Mouse (Mus musculus): ENCODE results near the gene Grm4.

Grm4 gene

DNA sequence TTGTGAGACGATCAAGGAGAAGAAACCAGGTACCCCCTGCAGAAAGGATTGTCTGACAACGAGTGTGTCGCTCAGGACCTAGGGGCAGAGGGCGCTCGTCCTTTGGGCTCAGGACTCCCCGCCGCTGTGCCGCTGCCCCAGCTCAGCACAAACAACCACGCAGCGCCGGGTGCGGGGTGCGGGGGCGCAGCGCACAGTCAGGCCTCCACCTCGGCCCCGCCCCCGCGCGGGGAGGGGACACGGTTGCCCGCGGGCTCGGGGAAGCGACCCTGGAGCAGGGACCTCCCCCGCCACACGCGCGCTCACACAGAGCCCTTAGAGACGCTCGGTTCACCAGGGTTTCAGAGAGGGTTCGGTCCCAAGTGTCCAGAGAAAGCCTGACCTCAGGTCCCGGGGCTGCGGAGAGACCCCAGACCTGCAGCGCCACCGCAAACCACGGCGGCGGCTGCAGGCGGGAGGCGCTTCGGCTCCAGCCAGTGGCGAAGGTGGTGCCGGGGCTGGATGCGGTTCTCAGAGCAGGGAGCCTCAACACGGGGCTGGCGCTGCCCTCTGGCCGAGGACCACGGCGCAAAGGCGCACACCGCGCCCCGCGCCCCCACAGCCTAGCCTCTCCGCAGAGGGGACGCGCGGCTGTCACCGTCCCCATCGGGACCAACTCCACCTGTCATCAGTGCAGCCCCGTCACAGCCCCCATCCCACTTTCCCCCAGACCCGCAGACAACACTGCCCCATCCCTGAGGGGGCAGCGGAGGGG, 9.2 kb downstream of the Grm4 start:
- DNase-seq (ENCODE audit: low spot score), result no peak

DNA sequence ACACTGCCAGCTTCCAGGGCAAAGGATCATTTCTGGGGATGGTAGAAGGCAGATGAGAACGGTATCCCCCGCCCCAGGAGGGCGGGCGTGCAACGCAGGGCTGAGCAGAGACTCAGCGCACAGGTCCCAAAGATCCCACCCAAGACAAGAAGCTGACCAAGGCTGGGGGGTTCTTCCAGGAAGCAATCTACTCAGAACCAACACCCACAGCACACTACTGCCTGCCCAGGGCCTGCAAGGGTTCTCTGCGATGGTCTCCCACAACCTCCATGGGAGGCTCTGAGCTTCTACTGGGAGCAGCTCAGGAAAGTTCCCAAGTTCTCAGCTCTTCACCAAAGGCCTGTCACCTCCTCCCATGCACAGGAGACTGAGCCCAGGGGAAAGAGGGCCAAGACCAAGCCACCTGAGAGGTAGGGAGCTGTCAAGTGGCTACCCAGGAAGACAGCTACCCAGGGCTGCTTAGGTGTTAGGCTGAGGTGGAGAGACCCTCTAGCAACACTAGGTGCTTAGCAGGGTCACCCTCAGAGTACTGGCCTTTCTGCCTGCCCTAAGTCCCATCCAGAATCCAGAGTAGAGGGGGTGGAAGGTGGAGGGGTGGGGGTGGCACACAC, 10.0 kb downstream of the Grm4 start:
- no peak for DNase-seq (ENCODE audit: low spot score)

DNA sequence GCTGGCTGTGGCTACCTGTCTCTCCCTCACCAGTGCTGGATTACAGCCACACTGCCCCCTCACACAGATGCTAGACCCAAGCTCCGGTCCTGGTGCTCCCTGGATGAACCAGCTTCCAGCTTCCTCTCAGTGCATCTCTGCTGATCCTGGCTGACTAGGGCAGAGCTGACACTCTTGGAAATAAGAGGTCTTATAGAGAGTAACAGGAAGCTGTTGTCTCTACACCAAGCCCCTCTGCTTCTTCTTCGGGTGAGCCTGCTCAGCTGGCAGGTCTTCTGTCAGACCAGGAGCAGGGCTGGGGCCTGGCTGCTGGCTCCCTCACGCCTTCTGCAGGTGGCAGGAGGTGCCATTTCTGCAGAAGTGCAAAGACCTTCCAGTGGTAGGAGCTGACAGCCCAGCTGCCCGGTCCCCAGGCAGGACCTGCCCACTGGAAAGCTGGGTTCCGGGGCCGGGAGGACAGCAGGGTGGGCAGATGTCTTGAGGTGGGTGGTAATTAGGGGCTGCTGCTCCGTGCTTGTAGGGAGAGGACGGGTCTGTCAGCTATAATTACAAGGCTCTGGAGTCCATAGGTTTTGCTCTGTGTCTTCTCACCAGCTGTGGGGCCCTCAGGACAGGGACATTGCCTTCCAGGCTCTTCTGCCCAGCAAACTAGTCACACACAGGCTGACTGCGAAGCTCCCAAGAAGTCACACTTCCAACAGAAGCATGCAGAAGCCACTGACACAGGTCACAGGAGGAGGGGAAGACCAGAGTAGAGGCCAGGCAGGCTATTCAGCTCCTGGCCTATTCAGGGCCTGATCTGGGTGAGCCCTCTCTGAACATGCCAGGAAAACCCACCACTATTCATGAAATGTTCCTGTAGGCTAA, 10.7 kb downstream of the Grm4 start:
- no peak for DNase-seq (ENCODE audit: low spot score)

DNA sequence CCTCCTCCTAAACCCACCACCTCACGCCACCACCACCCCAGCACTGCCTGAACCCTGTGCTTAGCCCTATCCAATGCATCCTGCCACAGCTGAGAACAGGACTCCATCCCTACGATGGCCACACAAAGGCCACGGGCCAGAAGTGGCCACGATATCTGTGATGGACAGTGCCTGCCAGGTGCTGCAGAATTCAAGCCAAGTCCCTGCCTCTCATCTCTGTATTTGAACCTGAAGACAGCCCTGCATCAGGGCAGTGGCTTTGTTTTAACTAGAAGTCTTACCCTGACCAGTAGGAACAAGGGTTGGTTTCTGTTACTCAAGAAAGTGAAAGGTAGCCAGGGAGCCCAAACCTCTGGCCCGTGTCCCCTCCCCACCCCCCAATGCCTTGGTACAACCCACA, 12.1 kb downstream of the Grm4 start:
- no peak for DNase-seq (ENCODE audit: low spot score)

DNA sequence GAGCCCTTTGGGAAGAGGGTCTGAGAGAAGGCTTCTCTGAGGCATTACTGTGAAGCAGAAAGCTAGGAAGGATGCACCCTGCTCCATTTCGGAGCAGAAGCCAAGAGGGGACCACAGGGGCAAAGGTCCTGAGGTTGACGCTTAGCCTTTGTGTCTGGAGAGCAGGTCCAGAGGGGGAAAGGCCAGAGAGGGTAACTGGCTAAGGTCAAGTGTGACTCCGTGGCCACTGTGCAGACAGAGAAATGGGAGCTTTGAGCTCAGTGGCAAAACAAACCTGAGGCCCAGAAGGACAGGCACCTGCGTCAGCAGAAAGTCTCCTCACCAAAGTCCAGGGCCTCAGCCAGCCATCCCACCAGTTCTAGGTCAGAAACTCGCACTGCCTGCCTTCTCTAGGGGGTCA, 12.7 kb downstream of the Grm4 start:
- DNase-seq (ENCODE audit: low spot score), result no peak

DNA sequence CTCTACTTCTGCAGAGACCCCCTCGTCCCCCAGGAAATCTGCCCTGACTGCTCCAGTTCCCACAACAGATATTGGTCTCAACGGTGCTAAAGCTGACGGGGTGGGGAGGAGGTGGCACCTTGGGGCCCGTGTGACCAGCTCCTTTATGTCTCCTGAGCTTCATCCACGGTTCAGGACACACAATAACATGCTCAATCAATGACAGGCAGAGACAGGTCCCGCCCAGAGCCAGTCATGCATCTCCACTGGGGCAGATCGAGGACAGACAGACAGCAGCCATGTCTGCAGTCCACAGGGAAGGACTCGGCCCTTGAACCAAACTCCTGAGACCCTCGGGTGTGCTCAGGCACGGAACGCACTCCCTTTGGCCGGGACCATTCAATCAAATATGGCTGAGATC, 13.2 kb downstream of the Grm4 start:
- DNase-seq (ENCODE audit: low spot score), result no peak

DNA sequence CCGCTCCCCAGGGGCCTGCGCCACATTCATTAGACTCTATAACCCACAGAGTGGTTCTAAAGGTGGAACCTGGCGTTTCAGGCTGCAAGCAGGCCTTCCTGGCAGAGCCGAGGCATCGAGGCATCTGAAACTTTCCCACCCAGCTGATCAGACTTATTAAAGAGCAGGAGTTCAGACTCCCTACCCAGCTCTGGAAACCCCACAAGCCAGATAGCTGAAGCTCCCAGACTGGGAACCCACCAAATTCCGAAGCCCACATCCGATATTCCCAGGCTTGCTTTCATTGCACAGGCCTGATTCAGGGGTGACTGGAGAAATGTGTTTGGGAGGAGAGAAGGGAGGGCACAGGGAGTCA, 13.6 kb downstream of the Grm4 start:
- no peak for DNase-seq (ENCODE audit: low spot score)

DNA sequence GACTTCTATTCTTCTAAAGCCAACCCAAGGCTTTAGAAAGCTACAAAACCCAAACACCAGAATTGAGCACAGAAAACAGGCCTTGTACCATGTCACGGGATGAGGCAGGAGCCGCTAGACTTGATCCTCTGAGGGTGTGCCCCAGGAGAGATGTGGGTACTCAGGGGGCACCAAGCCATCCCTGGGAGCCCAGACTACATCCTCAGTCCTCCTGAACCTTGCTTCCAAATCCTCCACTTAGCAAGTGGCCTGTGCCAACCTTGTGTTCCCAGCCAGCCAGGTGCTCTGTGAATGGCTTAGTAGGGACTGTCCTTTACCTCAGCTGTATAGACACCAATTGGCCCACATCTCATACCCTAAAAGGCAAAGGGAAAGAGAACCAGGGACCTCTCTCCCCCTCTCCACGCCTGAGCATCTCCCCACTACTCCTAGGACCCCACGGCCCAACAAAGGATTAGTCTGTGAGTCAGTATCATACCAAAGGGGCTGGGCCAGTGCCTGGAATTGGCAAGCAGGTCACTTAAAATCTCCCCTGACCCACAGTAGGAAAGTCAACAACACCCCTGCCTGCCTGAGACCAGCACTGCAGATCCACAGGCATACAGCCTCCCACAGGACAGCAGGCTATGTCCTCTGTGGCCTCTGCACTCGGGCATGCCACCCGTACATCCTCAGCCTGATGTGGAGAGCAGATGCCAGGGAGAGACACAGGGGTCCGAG, 14.2 kb downstream of the Grm4 start:
- DNase-seq (ENCODE audit: low spot score), result no peak

DNA sequence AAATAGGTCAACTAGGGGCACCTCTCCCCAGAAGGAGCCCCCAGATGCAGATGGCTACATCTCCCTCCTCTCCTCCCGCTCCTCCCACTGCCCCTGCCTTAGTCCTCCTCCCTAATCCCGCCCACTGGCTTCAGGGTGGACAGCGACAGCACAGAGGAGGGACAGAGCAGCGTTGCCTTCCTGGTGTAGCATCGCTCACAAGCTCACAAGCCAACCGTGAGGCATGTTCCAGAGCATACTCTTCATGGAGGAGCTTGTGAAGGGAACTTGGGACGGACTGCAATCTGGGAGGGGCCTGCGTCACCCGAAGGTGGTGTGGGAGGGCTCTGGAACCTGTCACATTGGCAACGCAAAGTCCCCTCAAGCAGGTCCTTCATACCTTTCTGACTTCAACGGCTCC, 14.8 kb downstream of the Grm4 start:
- DNase-seq (ENCODE audit: low spot score), result no peak

DNA sequence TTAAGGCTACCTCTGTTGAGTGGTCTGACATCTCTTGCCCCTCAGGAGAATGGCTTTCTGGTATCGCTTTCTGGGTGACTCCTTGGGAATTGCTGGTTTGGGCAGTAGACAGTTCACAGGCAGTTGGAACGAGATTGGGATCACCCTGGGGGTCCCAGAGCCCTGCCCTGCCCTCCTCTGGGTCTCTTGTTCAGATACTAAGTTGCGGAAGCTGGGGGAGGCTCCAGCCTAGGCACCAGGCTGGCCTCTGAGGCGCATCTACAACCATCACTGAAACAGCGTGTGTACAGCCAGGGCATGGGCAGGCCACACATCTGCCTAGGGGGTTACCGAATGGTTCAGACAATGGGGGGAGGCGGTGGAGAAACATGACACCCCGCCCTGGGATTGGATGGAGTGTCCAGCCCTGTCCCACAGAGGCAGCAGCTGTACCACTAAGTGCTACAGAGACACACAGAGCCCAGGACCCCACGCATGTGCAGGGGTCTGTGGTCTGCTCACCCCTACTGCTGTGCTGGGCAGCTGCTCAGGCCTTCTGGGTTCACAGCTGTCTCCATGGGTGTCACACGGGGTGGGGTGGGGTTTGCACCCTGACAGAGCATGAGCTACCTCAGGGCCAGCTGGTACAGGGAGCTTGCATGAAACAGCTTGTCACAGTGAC, 15.9 kb downstream of the Grm4 start:
- no peak for DNase-seq (ENCODE audit: low spot score)

DNA sequence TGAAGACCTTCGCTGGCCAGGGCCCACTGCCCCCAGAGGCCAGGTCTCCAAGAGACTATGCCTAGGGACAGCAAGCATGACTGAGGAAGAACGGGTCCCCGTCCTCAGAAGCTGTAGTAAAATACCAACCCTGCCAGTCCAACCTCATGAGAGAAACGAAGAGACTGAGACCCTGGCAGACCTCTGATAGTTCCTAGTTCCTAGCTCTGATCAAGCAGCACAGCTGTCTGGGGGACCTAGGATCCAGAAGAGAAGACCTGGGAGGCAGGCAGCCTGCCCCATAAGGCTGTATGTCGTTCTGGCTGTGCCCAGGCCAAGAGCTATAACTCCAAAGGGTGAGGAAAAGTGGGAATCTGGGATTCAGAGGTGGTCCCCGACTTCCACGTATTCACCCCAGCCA, 17.3 kb downstream of the Grm4 start:
- no peak for DNase-seq (ENCODE audit: low spot score)

DNA sequence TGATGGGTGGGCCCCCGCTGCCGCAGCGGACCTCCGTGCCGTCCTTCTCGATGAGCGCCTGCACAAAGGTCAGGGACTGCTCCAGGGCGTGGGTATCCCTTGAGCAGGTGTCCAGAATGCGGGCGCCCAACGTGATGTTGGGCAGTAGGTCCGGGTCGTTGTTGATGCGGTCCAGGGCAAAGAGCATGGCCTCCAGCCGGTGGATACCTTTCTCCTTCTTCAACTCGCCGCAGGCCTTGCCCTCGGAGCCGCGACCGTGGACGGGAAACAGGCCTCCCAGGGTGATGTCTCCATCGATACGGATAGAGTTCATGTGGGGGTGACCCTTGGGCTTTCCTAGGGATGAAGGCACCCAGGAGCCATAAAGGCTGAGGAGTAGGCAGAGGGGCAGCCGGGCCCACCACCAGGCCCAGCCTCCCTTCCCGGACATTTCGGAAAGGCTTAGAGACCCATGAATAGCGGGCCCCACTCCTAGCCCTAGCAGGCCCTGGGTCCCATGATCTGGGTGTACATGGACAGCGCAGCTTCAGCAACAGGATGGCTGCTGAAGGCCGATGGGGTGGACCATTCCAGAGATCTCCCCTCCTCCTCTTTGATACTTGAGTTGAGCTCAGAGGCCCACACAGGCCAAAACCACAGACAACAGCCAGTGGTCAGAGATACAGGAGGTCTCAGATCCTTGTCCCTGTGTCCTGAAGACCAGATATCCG, 18.3 kb downstream of the Grm4 start:
- DNase-seq (ENCODE audit: low spot score), result no peak

DNA sequence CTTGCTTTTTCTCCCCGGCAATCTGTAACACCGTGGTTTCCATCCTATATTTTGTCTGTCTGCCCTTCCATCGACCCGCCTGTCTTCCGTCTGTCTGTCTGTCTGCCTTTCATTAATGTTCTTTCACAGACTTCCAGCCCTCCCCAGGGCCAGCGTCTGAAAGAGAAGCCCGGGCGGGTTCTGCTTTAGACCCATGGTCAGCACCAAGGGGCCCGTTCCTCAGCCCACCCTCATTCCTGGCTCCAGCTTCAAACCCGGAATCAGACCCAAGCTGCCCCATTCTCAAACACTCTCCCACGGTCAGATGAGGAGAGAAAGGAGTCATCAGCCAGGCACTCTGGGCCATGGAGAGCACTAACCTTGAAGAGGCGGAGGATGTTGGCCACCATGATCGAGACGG, 18.9 kb downstream of the Grm4 start:
- no peak for DNase-seq (ENCODE audit: low spot score)

DNA sequence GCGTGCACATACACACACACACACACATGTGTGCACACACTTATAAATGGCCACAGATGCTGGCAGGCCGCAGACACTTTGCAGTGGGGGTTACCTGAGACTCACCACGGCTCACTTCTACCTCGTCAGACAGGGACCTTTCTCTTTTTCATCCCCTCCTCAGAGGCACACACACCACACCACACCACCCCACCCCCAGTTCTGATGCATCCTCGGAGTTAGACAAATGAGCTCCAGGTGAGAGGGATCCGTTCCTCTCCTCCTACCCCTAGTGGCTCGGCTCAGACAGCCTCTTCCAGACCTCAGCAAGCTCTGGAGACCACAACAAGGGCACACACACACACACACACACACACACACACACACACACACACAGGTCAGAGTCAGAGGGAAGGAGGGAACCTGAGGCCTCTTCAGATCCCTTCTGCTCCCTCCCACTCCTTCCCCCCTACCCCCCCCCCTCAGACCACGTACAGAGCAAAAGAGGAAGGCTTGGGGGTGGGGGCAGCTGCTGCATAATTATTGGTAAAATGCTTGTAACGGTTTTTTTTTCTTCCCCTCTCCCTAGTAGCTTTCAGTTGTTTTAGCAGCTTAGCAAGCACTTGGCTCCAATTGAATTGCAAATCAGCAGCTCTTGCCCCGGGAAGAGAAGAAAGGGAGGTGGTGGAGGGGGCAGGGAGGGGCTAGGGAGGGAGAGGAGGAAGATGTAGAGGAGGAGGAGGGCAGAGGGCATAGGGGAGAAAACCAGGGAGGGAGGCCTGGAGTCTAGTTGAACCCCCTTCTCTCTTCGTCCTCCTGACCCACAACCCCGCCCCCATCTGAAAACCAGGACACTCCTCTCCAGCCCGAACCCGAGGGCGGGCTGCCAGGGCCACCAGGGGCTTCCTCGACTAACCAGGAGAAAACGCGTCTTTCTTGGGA, 19.6 kb downstream of the Grm4 start:
- DNase-seq (ENCODE audit: low spot score), result no peak

DNA sequence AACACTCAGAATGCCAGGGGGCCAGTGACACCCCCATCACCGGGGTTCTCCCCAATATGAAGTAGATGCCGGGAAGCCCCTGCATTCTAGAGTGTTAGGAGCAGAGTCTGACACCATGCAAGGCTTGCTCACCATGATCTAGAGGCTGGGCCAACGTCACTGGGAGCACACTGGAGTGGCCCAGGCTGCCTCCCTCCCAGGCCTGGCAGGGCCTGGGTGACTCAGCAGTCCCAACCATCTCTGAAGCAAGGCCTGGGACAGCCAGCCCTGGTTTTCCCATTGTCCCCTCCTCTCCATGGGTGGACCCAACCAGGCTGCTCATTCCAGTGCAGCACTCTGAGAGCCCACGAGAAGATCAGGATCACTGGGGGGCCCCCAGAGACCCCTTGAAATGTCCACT, 20.4 kb downstream of the Grm4 start:
- no peak for DNase-seq (ENCODE audit: low spot score)

DNA sequence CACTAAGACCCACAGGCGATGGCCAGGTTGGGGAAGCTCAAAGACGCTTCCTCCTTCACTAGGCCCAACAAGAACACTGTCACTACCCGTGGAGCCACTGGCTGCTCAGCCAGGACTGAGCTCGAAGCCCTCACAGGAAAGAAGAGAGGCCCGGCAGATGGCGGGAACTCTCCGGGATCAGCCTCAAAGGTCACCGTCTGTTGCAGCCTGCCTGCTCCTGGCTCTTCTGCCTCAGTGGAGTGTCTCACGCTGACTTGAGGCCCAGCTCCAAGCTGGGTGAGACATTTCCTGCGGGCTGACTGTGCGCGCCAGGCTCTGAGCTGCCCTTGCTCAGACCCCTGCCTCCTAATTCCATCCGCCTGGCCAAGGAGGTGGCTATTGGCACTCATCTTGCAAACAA, 22.1 kb downstream of the Grm4 start:
- DNase-seq (ENCODE audit: low spot score), result no peak

DNA sequence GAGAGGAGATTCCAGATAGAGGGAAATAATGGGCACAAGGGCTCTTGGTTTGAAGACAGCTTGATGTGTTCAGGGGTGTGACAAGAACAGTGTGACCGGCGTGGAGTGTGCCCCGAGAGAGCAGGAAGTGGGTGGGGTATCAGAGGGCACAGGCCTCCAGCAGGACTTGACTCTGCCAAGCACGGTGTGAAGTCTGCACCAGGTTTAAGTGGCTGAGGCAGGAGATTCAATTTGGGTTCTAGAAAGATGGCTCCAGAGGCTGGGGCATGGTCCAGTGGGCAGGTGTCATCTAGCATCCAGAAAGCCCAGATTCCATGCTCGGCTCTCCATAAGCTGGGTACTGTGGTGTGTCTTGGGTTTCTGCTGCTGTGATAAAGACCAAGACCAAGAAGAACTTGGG, 23.4 kb downstream of the Grm4 start:
- no peak for DNase-seq (ENCODE audit: low spot score)

DNA sequence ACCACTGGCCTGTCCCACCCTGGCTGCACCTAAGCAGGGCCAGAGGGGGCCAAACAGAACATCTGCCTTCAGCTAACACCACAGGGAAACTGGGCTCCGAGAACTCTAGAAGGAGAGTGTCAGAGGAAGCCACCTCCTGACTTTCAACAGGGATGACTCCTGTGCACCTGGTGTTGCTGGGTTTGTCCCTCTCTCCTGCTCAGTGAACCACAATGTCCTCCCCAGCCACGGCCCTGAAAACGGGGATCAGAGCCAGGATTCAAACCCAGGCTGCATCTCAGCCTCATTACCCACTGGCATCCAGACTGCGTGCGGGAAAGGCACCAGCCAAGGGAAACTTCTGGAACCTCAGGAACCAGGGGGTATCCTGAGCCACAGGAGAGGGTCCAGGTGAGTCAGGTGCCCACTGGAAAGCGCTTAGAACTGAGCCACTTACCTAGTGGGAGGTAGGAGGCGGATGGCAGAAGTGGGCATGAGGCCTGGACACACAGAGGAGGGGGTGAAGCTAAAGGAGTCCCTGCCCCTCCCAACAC, 26.1 kb downstream of the Grm4 start:
- no peak for DNase-seq (ENCODE audit: low spot score)

DNA sequence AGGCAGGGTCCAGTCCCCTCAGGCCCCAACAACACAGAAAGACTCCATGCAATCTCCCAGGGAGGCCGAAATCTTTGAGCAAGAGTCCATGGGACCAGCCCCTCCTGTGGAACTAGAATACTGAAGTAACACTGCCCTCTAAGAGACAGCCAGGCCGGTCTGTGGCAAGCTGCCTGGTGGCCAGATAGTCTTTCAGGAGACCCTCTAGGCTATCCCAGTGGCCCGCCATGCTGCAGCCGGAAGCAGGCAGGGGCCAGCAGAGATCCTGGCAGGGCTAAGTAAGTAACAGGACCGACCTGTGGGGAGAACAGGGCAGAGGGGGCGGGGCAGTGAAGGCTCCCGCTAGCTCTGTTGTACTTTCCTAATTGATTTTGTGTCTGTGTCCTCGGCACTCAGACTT, 27.2 kb downstream of the Grm4 start:
- no peak for DNase-seq (ENCODE audit: low spot score)

DNA sequence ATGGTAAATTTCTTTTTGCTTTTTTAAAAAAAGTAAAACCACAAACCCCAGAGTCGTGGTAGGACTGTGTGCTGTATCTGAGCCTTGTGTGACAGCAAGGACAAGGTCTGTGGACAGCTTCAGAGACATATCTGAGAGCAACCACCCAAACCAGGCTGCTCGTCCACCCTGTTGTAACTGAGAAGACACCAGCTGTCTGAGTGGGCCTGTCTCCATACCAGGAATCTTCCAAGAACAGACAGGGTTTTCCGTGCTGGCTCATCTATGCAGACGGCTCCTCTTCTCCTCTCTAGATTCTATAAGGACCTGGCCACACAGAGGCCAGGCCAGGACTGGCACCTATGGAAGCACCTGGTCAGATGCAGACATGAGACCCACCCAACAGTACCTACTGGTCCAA, 27.8 kb downstream of the Grm4 start:
- no peak for DNase-seq (ENCODE audit: low spot score)

Data from ovary, postnatal 14 days (tissue).